Mouse (Mus musculus) olfactory bulb, adult 2 months (tissue): ENCODE measurements at regions not wholly inside any gene's neighbourhood (a gene's known extent, or its start where the extent isn't known, plus 50 kb on each side); places are given as distances from the start of the nearest gene placed in this dataset.

Experiments
- H3K27ac ChIP-seq: fragments of 200-500 bp; 2 replicates; pipeline ENCODE4 v1.5.1; 2012; ENCODE audit warnings: low read depth, low read length; ENCODE audit not compliant: insufficient read depth
- H3K4me1 ChIP-seq: fragments of 200-500 bp; 2 replicates; pipeline ENCODE4 v1.6.1; 2012; ENCODE audit warnings: low read length; ENCODE audit not compliant: control insufficient read depth, insufficient read depth
- H3K4me3 ChIP-seq: fragments of 200-500 bp; 2 replicates; pipeline ENCODE4 v1.5.1; 2012; ENCODE audit warnings: mild to moderate bottlenecking, low read depth, low read length, moderate library complexity; ENCODE audit not compliant: insufficient read depth
- CTCF ChIP-seq: fragments of 200-500 bp; IDR thresholded peaks from 2 replicates; pipeline ENCODE4 v1.5.1; 2012; ENCODE audit warnings: low read depth, mild to moderate bottlenecking, low read length, moderate library complexity; ENCODE audit not compliant: insufficient read depth
- POLR2A ChIP-seq: fragments of 200-500 bp; IDR thresholded peaks from 2 replicates; pipeline ENCODE4 v1.6.1; 2012; ENCODE audit warnings: mild to moderate bottlenecking, low read depth, low read length, moderate library complexity; ENCODE audit not compliant: insufficient read depth
- WGBS: fragments of 180-500 bp; shearing (Covaris S2); methylation state at CpG from one replicate; pipeline ENCODE4 v1.1.7; 2018; 5-methylcytosine and 5-hydroxymethylcytosine counted together

- no peak overlapping the region for H3K4me3 ChIP-seq
- H3K4me1 ChIP-seq = no peaks in the 10 kb centered on the region
- 76% methylated on average over 2 of the region's 2 CpGs for WGBS
- H3K27ac ChIP-seq = no peak overlapping the region
- TF ChIP-seq POLR2A (no peak), CTCF (no peak)
Observed at GRCm38 (mm10) chr3:104343096-104343495, 122.9 kb upstream of the Magi3 start.

GRCm38 (mm10) chr3:104342220-104342619, 122.0 kb upstream of the Magi3 start:
- H3K4me3 ChIP-seq = no peak overlapping the region
- no peaks in the 10 kb centered on the region for H3K4me1 ChIP-seq
- TF ChIP-seq CTCF (no peak), POLR2A (no peak)
- H3K27ac ChIP-seq = no peak overlapping the region
- 70% methylated on average over 6 of the region's 6 CpGs for WGBS

- Histone ChIP-seq H3K4me3 (no peak overlapping the region), H3K4me1 (no peaks in the 10 kb centered on the region; the same call in 1 of the 2 replicates), H3K27ac (no peak overlapping the region)
- TF ChIP-seq POLR2A (no peak), CTCF (no peak)
- WGBS = 83% methylated on average over 2 of the region's 2 CpGs
Observed at GRCm38 (mm10) chr3:104340331-104340730, 120.2 kb upstream of the Magi3 start.

GRCm38 (mm10) chr3:104336867-104337266, 116.7 kb upstream of the Magi3 start:
- H3K27ac ChIP-seq = no peak overlapping the region
- WGBS = 75% methylated on average over 5 of the region's 5 CpGs

GRCm38 (mm10) chr3:104336308-104336707, 116.1 kb upstream of the Magi3 start:
- Histone ChIP-seq H3K27ac (no peak overlapping the region), H3K4me3 (no peak overlapping the region), H3K4me1 (no peaks in the 10 kb centered on the region; the same call in 1 of the 2 replicates)
- TF ChIP-seq POLR2A (no peak), CTCF (no peak)
- WGBS = 38% methylated on average over 4 of the region's 4 CpGs

More at GRCm38 (mm10) chr3:104336867-104337266, 116.7 kb upstream of the Magi3 start:
- no peak overlapping the region for H3K4me3 ChIP-seq
- no peak for TF ChIP-seq POLR2A
- no peak for TF ChIP-seq CTCF
- no peaks in the 10 kb centered on the region; the same call in 1 of the 2 replicates for H3K4me1 ChIP-seq

GRCm38 (mm10) chr3:104334760-104335159, 114.6 kb upstream of the Magi3 start:
- Histone ChIP-seq H3K4me1 (no peaks in the 10 kb centered on the region; the same call in 1 of the 2 replicates), H3K27ac (no peak overlapping the region), H3K4me3 (no peak overlapping the region)
- 84% methylated on average over 7 of the region's 7 CpGs for WGBS
- no peak for TF ChIP-seq CTCF
- no peak for TF ChIP-seq POLR2A

- 77% methylated on average over 10 of the region's 10 CpGs for WGBS
- no peak overlapping the region for H3K27ac ChIP-seq
- no peak overlapping the region for H3K4me3 ChIP-seq
- H3K4me1 ChIP-seq = no peaks in the 10 kb centered on the region; the same call in 1 of the 2 replicates
- no peak for TF ChIP-seq POLR2A
- TF ChIP-seq CTCF = no peak
Observed at GRCm38 (mm10) chr3:104333345-104333744, 113.2 kb upstream of the Magi3 start.

- 93% methylated on average over 6 of the region's 6 CpGs for WGBS
- Histone ChIP-seq H3K4me3 (no peak overlapping the region), H3K27ac (no peak overlapping the region), H3K4me1 (no peaks in the 10 kb centered on the region)
- no peak for TF ChIP-seq CTCF
Observed at GRCm38 (mm10) chr3:104330646-104331045, 110.5 kb upstream of the Magi3 start.

GRCm38 (mm10) chr3:104327829-104328228, 107.7 kb upstream of the Magi3 start:
- Histone ChIP-seq H3K4me1 (no peaks in the 10 kb centered on the region), H3K4me3 (no peak overlapping the region), H3K27ac (no peak overlapping the region)
- TF ChIP-seq POLR2A = no peak
- no peak for TF ChIP-seq CTCF
- WGBS = 98% methylated on average over 1 of the region's 1 CpGs

- Histone ChIP-seq H3K4me3 (no peak overlapping the region), H3K4me1 (no peaks in the 10 kb centered on the region), H3K27ac (no peak overlapping the region)
- TF ChIP-seq CTCF (no peak), POLR2A (no peak)
- WGBS = 87% methylated on average over 12 of the region's 12 CpGs
Observed at GRCm38 (mm10) chr3:104327034-104327729, 107.0 kb upstream of the Magi3 start.
